Mouse (Mus musculus) liver, postnatal 0 days (tissue): ENCODE results near the gene Asb2.

Experiments used
- CTCF ChIP-seq: sonication (generic); IDR thresholded peaks from 2 replicates; pipeline ENCODE4 v1.5.1; 2016; ENCODE audit warnings: antibody characterized with exemption, low read depth
- EP300 ChIP-seq: IDR thresholded peaks from 2 replicates; pipeline ENCODE4 v1.6.1; 2016; ENCODE audit warnings: antibody characterized with exemption, low read depth, mild to moderate bottlenecking

- TF ChIP-seq CTCF (no peak), EP300 (no peak)
Observed at GRCm38 (mm10) chr12:103328448-103329191, 27.2 kb downstream of the Asb2 start.
